Mouse (Mus musculus) liver, embryonic 11.5 days (tissue): ENCODE results near the gene Prpf4. TPM values are rescaled to one million over a fixed set of nuclear protein-coding genes. Genes with fewer than 3 reads are reported as not detected.

Experiments used
- ATAC-seq: fragments of 200-750 bp; cut with Nextera tagmentation; replicated peaks from 2 replicates; pipeline ENCODE4 v1.8.0; 2017; ENCODE audit warnings: moderate number of reproducible peaks, mild to moderate bottlenecking, moderate TSS enrichment, moderate library complexity; ENCODE audit not compliant: low FRiP score
- DNase-seq: peaks from one replicate; pipeline ENCODE4 v3.0.0-alpha.2; 2017; ENCODE audit warnings: low spot score
- H3K27ac ChIP-seq: fragments of 300-500 bp; sonication (generic); 2 replicates; pipeline ENCODE4 v1.5.1; 2014; ENCODE audit warnings: mild to moderate bottlenecking, low read depth, low read length, control low read depth
- H3K27me3 ChIP-seq: fragments of 300-500 bp; sonication (generic); replicated peaks from 2 replicates; pipeline ENCODE4 v1.6.1; 2014; ENCODE audit warnings: low read length, mixed read lengths; ENCODE audit not compliant: control insufficient read depth, insufficient read depth
- H3K36me3 ChIP-seq: fragments of 300-500 bp; sonication (generic); 2 replicates; pipeline ENCODE4 v1.6.1; 2014; ENCODE audit warnings: mild to moderate bottlenecking, low read length, moderate library complexity, mixed read lengths; ENCODE audit not compliant: control insufficient read depth, insufficient read depth
- H3K4me1 ChIP-seq: fragments of 300-500 bp; sonication (generic); replicated peaks from 2 replicates; pipeline ENCODE4 v1.6.1; 2014; ENCODE audit warnings: low read length, mixed read lengths; ENCODE audit not compliant: control insufficient read depth, insufficient read depth
- H3K4me2 ChIP-seq: fragments of 300-500 bp; sonication (generic); 2 replicates; pipeline ENCODE4 v1.6.1; 2014; ENCODE audit warnings: mild to moderate bottlenecking, control low read depth, moderate library complexity
- H3K4me3 ChIP-seq: fragments of 300-500 bp; sonication (generic); 2 replicates; pipeline ENCODE4 v1.5.1; 2014; ENCODE audit warnings: low read depth, low read length, control low read depth
- H3K9ac ChIP-seq: fragments of 300-500 bp; sonication (generic); 2 replicates; pipeline ENCODE4 v1.6.1; 2014; ENCODE audit warnings: low read depth, low read length, control low read depth
- H3K9me3 ChIP-seq: fragments of 300-500 bp; sonication (generic); 2 replicates; pipeline ENCODE4 v1.6.1; 2016; ENCODE audit warnings: low read length, inconsistent platforms, mixed read lengths; ENCODE audit not compliant: control insufficient read depth
- WGBS: fragments of 180-500 bp; shearing (Covaris S2); extraction: QIAGEN DNeasy Blood & Tissue Kit; methylation state at CpG from one replicate; pipeline ENCODE4 v1.1.7; 2014; 5-methylcytosine and 5-hydroxymethylcytosine counted together
- polyA plus RNA-seq: library from polyadenylated mRNA; unstranded; fragments of >200 nt; fragmentation: Nextera tagmentation; extraction: Ambion mirVana; gene quantifications from 2 replicates; pipeline ENCODE4 v1.2.1, GENCODE M21; 2014

Prpf4 gene
- polyA plus RNA-seq, 1 experiment from 2014 or later, result 30.7 TPM

DNA sequence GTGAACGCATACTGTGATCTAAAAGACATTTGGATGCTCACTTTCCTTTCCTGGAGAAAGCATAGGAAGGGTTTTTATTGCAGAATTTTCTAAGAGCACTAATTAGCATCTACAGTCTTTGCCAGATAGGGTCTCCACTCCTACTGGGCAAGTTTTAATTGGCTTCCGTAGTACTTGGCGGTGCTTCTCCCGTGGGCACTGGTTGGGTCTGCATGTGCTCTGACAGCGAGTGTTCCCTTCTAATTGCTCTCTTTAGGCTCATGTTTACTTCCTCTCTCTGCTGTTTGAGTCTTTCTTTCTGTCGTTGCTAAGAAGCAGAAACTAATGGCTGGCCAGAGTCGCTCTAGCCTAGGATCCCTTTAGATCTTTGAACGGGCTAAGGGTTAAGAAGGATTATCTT is 9.9 kb downstream of the Prpf4 start:
- H3K27ac ChIP-seq, result no peak overlapping the region
- H3K9ac ChIP-seq, result no peak overlapping the region
- no peak overlapping the region for H3K4me3 ChIP-seq
- peaks cover 76% of the 10 kb centered on the region for H3K36me3 ChIP-seq
- no peaks in the 10 kb centered on the region for H3K4me1 ChIP-seq
- 87% methylated on average over 8 of the region's 8 CpGs for WGBS
- ATAC-seq, result no peak
- H3K4me2 ChIP-seq, result no peak overlapping the region
- no peak for DNase-seq
- no peaks in the 10 kb centered on the region for H3K27me3 ChIP-seq
- no peaks in the 10 kb centered on the region for H3K9me3 ChIP-seq

DNA sequence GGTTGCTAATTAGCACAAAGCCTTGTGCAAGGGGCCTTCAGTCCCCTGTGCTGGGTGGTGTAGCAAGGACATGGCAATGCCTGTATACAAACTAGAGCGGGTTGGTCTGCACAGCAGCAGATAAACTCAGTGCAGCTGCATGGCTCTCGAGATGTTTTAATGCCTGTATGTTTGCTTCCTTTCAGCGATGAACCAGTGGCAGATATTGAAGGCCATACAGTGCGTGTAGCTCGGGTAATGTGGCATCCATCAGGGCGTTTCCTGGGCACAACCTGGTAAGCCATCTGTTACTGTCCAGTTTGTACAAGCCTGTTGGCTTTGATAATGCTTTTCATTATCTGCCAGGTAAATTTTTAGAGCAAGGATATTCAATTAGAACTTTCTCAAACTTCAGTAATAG is 10.5 kb downstream of the Prpf4 start:
- Histone ChIP-seq H3K27ac (no peak overlapping the region), H3K9me3 (no peaks in the 10 kb centered on the region), H3K9ac (no peak overlapping the region), H3K27me3 (no peaks in the 10 kb centered on the region), H3K4me1 (no peaks in the 10 kb centered on the region), H3K4me3 (no peak overlapping the region), H3K36me3 (peaks cover 77% of the 10 kb centered on the region), H3K4me2 (no peak overlapping the region)
- no peak for ATAC-seq
- 91% methylated on average over 6 of the region's 6 CpGs for WGBS
- DNase-seq, result no peak

DNA sequence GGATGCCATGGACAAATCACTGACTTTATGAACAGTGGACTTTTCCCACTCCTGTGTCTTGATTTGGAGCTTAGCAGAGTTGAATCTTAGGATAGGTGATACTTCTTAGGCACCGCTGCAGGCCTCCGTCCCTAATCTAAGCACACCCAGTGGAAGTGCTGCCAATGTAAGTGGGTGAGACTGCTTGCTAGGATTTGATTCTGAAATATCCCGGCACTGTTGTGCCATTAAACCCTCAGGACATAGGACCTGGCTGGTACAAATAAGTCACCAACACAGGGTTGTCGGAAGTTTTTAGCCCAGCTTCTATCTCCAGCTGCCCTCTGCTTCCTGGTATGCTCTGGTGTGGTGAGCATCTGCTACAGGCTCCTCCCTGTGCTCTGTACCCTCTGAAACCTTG is 17.3 kb downstream of the Prpf4 start:
- H3K36me3 ChIP-seq, result peaks cover 36% of the 10 kb centered on the region
- no peak for DNase-seq
- H3K9ac ChIP-seq, result no peak overlapping the region

DNA sequence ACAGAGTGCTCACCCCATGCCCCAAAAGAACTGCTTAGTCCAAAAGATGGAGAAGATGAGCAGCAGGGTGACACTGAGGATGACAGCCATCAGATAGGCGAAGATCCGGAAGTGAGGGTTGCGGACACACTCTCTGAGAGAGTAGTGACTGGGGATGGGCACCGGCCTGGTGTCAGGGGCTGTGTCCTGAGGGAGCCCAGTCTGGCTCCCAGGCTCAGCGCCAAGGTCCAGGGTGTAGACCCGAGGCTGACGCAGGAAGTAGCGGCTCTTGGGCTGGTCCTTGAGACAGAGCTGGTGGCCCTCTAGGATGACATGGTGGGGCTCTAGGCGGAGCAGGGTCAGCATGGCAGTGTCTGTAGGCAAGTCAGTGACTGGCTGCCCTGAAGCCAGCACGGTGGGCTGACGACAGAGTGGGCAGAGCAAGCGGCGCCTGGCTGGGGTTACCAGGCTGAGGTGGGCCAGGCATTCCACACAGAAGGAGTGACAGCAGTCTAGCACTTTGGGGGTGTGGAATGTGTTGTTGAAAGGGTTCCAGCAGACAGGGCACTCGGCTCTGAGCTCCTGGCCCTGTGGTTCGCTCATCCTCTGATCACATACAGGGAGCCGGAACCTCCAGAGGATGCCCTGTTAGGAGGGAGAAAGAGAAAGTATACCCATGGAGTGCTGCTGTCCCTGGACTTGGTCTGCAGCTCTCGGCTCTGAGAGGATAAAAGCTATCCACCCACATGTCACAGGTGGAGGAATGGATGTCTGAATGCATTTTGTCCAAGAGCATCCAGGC is 19.6 kb downstream of the Prpf4 start:
- ATAC-seq (0 out of 2 replicates have a peak, but pooled peaks have one; percentile 21), DNase-seq (no peak)
- H3K4me2 ChIP-seq, result no peak overlapping the region
- peaks cover 17% of the 10 kb centered on the region for H3K36me3 ChIP-seq
- WGBS, result 61% methylated on average over 17 of the region's 17 CpGs
- H3K9ac ChIP-seq, result no peak overlapping the region
- no peak overlapping the region for H3K27ac ChIP-seq
- H3K4me3 ChIP-seq, result no peak overlapping the region
- no peaks in the 10 kb centered on the region for H3K27me3 ChIP-seq
- H3K9me3 ChIP-seq, result no peaks in the 10 kb centered on the region
- H3K4me1 ChIP-seq, result 0 out of 2 replicates have a peak, but pooled peaks cover 2% of the 10 kb centered on the region

More for the DNA sequence above, 17.3 kb downstream of the Prpf4 start:
- ATAC-seq, result no peak
- WGBS, result 87% methylated on average over 4 of the region's 4 CpGs
- Histone ChIP-seq H3K4me2 (no peak overlapping the region), H3K27me3 (no peaks in the 10 kb centered on the region), H3K27ac (no peak overlapping the region), H3K4me1 (no peaks in the 10 kb centered on the region), H3K9me3 (no peaks in the 10 kb centered on the region), H3K4me3 (no peak overlapping the region)

DNA sequence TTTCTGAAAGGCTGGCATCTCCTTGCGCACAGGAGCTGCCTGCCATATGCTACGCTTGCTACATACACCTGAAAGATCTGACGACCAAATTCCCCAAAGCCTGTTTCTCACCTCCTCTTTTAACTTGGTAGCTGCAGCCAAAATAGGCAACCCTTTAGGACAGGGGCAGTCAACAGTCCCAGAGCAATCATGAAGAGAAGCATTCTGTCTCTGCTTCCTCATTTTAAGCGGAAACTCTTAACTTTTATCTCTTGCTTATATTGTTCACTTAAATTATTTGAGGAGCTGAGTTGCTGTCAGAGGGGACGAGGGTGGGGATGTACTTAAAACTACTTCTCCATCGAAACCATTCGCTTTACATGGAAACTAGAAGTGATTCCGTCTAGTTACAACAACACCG is 21.0 kb downstream of the Prpf4 start:
- Histone ChIP-seq H3K4me3 (no peak overlapping the region), H3K4me2 (no peak overlapping the region), H3K36me3 (peaks cover 5% of the 10 kb centered on the region; the same call in 1 of the 2 replicates), H3K27ac (no peak overlapping the region), H3K27me3 (no peaks in the 10 kb centered on the region), H3K4me1 (0 out of 2 replicates have a peak, but pooled peaks cover 2% of the 10 kb centered on the region), H3K9me3 (no peaks in the 10 kb centered on the region), H3K9ac (no peak overlapping the region)
- DNase-seq, result no peak
- WGBS, result 84% methylated on average over 9 of the region's 9 CpGs
- ATAC-seq, result no peak

DNA sequence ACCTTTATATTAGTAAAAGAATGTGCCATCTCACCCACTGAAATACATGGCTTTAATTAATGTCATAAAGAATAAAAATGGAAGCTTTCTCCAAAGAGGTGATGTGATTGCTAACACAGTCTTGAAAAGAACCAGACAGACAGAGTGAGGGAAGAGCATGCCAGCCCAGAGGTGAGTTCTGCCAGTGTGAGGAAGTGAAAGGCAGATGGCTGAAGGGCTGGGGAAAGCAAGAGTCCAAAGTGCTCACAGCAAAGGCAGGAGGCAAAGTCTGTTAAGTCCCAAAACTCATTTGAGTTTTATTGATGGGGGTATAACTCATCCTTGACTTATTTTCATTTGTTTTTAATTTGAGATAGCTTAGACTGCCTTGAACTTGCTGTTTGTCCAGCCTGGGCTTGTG is 22.1 kb downstream of the Prpf4 start:
- Histone ChIP-seq H3K27me3 (no peaks in the 10 kb centered on the region), H3K4me3 (no peak overlapping the region), H3K9me3 (no peaks in the 10 kb centered on the region), H3K27ac (no peak overlapping the region), H3K4me2 (no peak overlapping the region), H3K9ac (no peak overlapping the region), H3K4me1 (0 out of 2 replicates have a peak, but pooled peaks cover 2% of the 10 kb centered on the region), H3K36me3 (no peaks in the 10 kb centered on the region)
- DNase-seq (no peak), ATAC-seq (no peak)

DNA sequence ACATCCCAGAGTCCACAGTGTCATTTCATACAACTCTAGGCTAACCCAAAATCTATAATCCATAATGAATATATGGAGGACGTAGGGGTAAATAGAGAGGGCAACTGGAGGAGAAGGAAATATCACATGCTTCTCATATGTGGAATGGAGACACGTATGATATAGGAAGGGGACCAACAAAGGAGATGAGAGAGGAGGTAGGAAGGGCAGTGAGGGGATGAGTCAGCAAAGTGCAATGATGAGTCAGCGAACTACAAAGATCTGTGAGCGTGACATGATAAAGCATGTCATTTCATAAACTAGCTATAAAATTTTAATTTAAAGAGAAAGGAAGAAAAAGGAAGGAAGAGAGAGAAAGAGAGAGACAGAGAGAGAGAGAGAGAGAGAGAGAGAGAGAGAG is 22.9 kb downstream of the Prpf4 start:
- ATAC-seq, result peak; percentile 61; the same call in 1 of the 2 replicates
- Histone ChIP-seq H3K9me3 (no peaks in the 10 kb centered on the region), H3K4me3 (no peak overlapping the region), H3K27ac (no peak overlapping the region), H3K4me2 (no peak overlapping the region), H3K9ac (no peak overlapping the region), H3K27me3 (no peaks in the 10 kb centered on the region), H3K4me1 (0 out of 2 replicates have a peak, but pooled peaks cover 2% of the 10 kb centered on the region), H3K36me3 (no peaks in the 10 kb centered on the region)
- DNase-seq, result no peak
- 60% methylated on average over 4 of the region's 4 CpGs for WGBS

DNA sequence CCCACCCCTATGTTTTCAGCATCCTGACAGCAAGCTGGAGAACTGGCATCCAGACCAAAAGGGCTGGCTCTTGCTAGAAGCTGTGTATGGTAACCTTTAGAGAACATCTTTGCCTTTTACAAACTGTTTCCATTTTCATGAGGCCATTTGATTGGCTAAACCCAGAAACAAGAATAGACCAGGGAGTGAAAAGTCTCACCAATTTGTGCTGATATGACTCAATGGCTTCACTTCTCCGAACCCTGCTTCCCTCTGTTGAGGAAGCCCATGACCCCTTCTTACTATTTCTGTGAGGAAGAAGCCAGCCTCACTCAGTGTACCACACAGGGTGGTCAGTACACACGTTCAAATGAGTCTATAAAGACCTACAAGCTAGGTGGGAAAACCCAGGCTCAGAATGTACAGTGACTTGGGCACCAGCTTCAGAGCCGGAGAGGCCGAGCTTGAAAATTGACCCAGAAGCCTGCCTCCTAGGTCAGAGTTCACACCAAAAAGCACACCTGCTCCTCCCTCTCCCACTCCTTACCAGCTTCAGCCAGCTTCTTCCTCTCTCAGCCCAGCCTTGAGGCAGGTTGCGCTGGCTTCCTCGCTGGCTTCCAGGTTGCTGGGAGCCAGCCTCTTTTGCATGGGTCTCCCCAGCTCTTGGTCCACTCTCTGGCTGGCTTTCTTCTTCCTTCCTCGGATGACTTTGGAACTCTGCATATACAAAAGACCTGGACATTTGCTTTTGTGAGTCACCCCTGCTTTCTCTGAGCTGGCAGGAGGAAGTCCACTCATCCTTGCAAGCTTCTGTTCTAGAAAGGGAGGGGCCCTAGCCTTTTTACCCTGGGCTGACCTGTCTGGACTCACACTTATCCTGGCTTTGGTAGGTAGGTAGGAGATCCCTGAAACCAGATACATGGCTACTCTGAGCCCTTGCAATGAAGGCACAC is 25.6 kb downstream of the Prpf4 start:
- Histone ChIP-seq H3K4me2 (no peak overlapping the region), H3K9ac (no peak overlapping the region), H3K4me1 (0 out of 2 replicates have a peak, but pooled peaks cover 2% of the 10 kb centered on the region), H3K27ac (no peak overlapping the region), H3K9me3 (no peaks in the 10 kb centered on the region), H3K4me3 (no peak overlapping the region), H3K27me3 (no peaks in the 10 kb centered on the region), H3K36me3 (no peaks in the 10 kb centered on the region)
- no peak for DNase-seq
- no peak for ATAC-seq
- 71% methylated on average over 7 of the region's 7 CpGs for WGBS
